Mouse (Mus musculus) MEL (cell line): Measurements from ENCODE around the gene Adcy7. TPM values are rescaled to one million over a fixed set of nuclear protein-coding genes. Genes with fewer than 3 reads are reported as not detected.

Experiments
- DNase-seq: peaks from one replicate; pipeline ENCODE4 v3.0.0; 2011; ENCODE audit warnings: low read depth, low spot score
- H3K27ac ChIP-seq: 2 replicates; pipeline ENCODE4 v1.5.1; 2012; ENCODE audit warnings: low read depth, mild to moderate bottlenecking, control low read depth, low read length, moderate library complexity; ENCODE audit not compliant: control insufficient read depth
- H3K27me3 ChIP-seq, 2 experiments: fragments of 150-350 bp in 1 of 2; sonication (generic) in 1 of 2; 2 replicates each; pipeline ENCODE4 v1.6.1; 2012; ENCODE audit warnings: low read length in 2 of 2, mild to moderate bottlenecking in 2 of 2, improper control_type of control experiment in 1 of 2, moderate library complexity in 1 of 2; ENCODE audit not compliant: insufficient read depth in 2 of 2, control insufficient read depth in 1 of 2
- H3K36me3 ChIP-seq, 2 experiments: 2 replicates each; pipeline ENCODE4 v1.6.1; 2012 to 2014; ENCODE audit warnings: low read length in 2 of 2, improper control_type of control experiment in 1 of 2, inconsistent platforms in 1 of 2, mild to moderate bottlenecking in 1 of 2; ENCODE audit not compliant: insufficient read depth in 2 of 2, control insufficient read depth in 1 of 2
- H3K4me1 ChIP-seq, 2 experiments: fragments of 150-350 bp in 1 of 2; sonication (generic) in 1 of 2; 2 replicates each; pipeline ENCODE4 v1.6.1; 2012; ENCODE audit warnings: low read length in 2 of 2, improper control_type of control experiment in 1 of 2, mild to moderate bottlenecking in 1 of 2; ENCODE audit not compliant: insufficient read depth in 2 of 2, control insufficient read depth in 1 of 2
- H3K4me3 ChIP-seq, 2 experiments: fragments of 150-350 bp in 1 of 2; sonication (generic) in 1 of 2; 2 replicates each; pipeline ENCODE4 v1.5.1; 2012; ENCODE audit warnings: low read depth in 2 of 2, low read length in 2 of 2, mild to moderate bottlenecking in 2 of 2, moderate library complexity in 2 of 2, control low read depth in 1 of 2, improper control_type of control experiment in 1 of 2; ENCODE audit not compliant: control insufficient read depth in 1 of 2, insufficient read depth in 1 of 2
- H3K79me2 ChIP-seq: 2 replicates; pipeline ENCODE4 v1.6.1; 2012; ENCODE audit warnings: mild to moderate bottlenecking, low read length, moderate library complexity; ENCODE audit not compliant: control insufficient read depth, poor library complexity, insufficient read depth
- H3K9ac ChIP-seq: 2 replicates; pipeline ENCODE4 v1.6.1; 2012; ENCODE audit warnings: low read depth, mild to moderate bottlenecking, control low read depth, low read length, moderate library complexity; ENCODE audit not compliant: control insufficient read depth, poor library complexity, severe bottlenecking
- H3K9me3 ChIP-seq: fragments of 150-350 bp; sonication (generic); replicated peaks from 2 replicates; pipeline ENCODE4 v1.6.1; 2012; ENCODE audit warnings: mild to moderate bottlenecking, low read length, improper control_type of control experiment, moderate library complexity; ENCODE audit not compliant: insufficient read depth
- BHLHE40 ChIP-seq: IDR thresholded peaks from 2 replicates; pipeline ENCODE4 v1.6.1; 2012; ENCODE audit warnings: low read depth, mild to moderate bottlenecking, inconsistent platforms, low read length, improper control_type of control experiment, borderline replicate concordance
- CHD1 ChIP-seq: IDR thresholded peaks from 2 replicates; pipeline ENCODE4 v1.6.1; 2012; ENCODE audit warnings: low read depth, mild to moderate bottlenecking, inconsistent platforms, low read length, improper control_type of control experiment
- CHD2 ChIP-seq: IDR thresholded peaks from 2 replicates; pipeline ENCODE4 v1.6.1; 2011; ENCODE audit warnings: low read length, improper control_type of control experiment
- ELF1 ChIP-seq: IDR thresholded peaks from 2 replicates; pipeline ENCODE4 v1.6.1; 2014; ENCODE audit warnings: low read depth, mild to moderate bottlenecking, inconsistent platforms, low read length, improper control_type of control experiment, moderate library complexity
- GATA1 ChIP-seq: IDR thresholded peaks from 2 replicates; pipeline ENCODE4 v1.6.1; 2011; ENCODE audit warnings: low read depth, low read length, improper control_type of control experiment
- MAZ ChIP-seq: IDR thresholded peaks from 2 replicates; pipeline ENCODE4 v1.6.1; 2012; ENCODE audit warnings: low read depth, mild to moderate bottlenecking, inconsistent platforms, low read length, improper control_type of control experiment
- MYB ChIP-seq: IDR thresholded peaks from 2 replicates; pipeline ENCODE4 v1.6.1; 2011; ENCODE audit warnings: mild to moderate bottlenecking, low read depth, low read length, improper control_type of control experiment
- MYC ChIP-seq: IDR thresholded peaks from 2 replicates; pipeline ENCODE4 v1.6.1; 2011; ENCODE audit warnings: low read depth, mild to moderate bottlenecking, low read length, improper control_type of control experiment, moderate library complexity
- NRF1 ChIP-seq: IDR thresholded peaks from 2 replicates; pipeline ENCODE4 v1.6.1; 2014; ENCODE audit warnings: low read depth, mild to moderate bottlenecking, inconsistent platforms, low read length, improper control_type of control experiment, moderate library complexity; ENCODE audit not compliant: poor library complexity, insufficient read depth, severe bottlenecking
- POLR2A ChIP-seq, 2 experiments: IDR thresholded peaks; 2 replicates each; pipeline ENCODE4 v1.6.1; 2011 to 2012; ENCODE audit warnings: low read length in 2 of 2, mild to moderate bottlenecking in 2 of 2, control low read depth in 1 of 2, improper control_type of control experiment in 1 of 2, low read depth in 1 of 2, moderate library complexity in 1 of 2; ENCODE audit not compliant: control insufficient read depth in 1 of 2, insufficient read depth in 1 of 2, poor library complexity in 1 of 2
- POLR2AphosphoS2 ChIP-seq: IDR thresholded peaks from 2 replicates; pipeline ENCODE4 v1.6.1; 2011; ENCODE audit warnings: low read length, improper control_type of control experiment
- RAD21 ChIP-seq: IDR thresholded peaks from 2 replicates; pipeline ENCODE4 v1.6.1; 2011; ENCODE audit warnings: mild to moderate bottlenecking, low read depth, low read length, improper control_type of control experiment
- RCOR1 ChIP-seq: IDR thresholded peaks from 2 replicates; pipeline ENCODE4 v1.6.1; 2012; ENCODE audit warnings: low read depth, mild to moderate bottlenecking, inconsistent platforms, low read length, improper control_type of control experiment
- SIN3A ChIP-seq: IDR thresholded peaks from 2 replicates; pipeline ENCODE4 v1.6.1; 2012; ENCODE audit warnings: low read length, improper control_type of control experiment, inconsistent platforms
- SMC3 ChIP-seq: IDR thresholded peaks from 2 replicates; pipeline ENCODE4 v1.6.1; 2011; ENCODE audit warnings: low read depth, low read length, improper control_type of control experiment
- TBP ChIP-seq: IDR thresholded peaks from 2 replicates; pipeline ENCODE4 v1.8.0; 2011; ENCODE audit warnings: low read depth, low read length, improper control_type of control experiment
- USF1 ChIP-seq: IDR thresholded peaks from 2 replicates; pipeline ENCODE4 v1.6.1; 2014; ENCODE audit warnings: low read depth, mild to moderate bottlenecking, inconsistent platforms, low read length, improper control_type of control experiment, moderate library complexity
- USF2 ChIP-seq, 2 experiments: IDR thresholded peaks; 2 replicates each; pipeline ENCODE4 v1.6.1; 2011 to 2012; ENCODE audit warnings: improper control_type of control experiment in 2 of 2, low read length in 2 of 2, borderline replicate concordance in 1 of 2, inconsistent platforms in 1 of 2, low read depth in 1 of 2, mild to moderate bottlenecking in 1 of 2; ENCODE audit not compliant: insufficient read depth in 1 of 2
- ZC3H11A ChIP-seq: IDR thresholded peaks from 2 replicates; pipeline ENCODE4 v1.6.1; 2012; ENCODE audit warnings: low read depth, mild to moderate bottlenecking, inconsistent platforms, low read length, improper control_type of control experiment
- ZKSCAN1 ChIP-seq: IDR thresholded peaks from 2 replicates; pipeline ENCODE4 v1.6.1; 2012; ENCODE audit warnings: low read depth, mild to moderate bottlenecking, inconsistent platforms, low read length, improper control_type of control experiment, moderate library complexity
- ZNF384 ChIP-seq: IDR thresholded peaks from 2 replicates; pipeline ENCODE4 v1.6.1; 2012; ENCODE audit warnings: low read depth, mild to moderate bottlenecking, inconsistent platforms, low read length, improper control_type of control experiment
- polyA plus RNA-seq, 2 experiments: library from polyadenylated mRNA; stranded (reverse) in 1 of 2; unstranded in 1 of 2; fragments of >175 nt in 1 of 2; fragments of >200 nt in 1 of 2; gene quantifications; 2 replicates each; pipeline versions ENCODE4 v1.2.1 to v1.2.4; 2012; ENCODE audit warnings: low replicate concordance in 2 of 2, low read depth in 1 of 2; ENCODE audit not compliant: insufficient read length in 2 of 2, insufficient read depth in 1 of 2, missing spikeins in 1 of 2
- total RNA-seq: library from RNA; depleted of rRNA; stranded (reverse); fragments of 300-350 nt; gene quantifications from 2 replicates; pipeline ENCODE4 v1.2.3, GENCODE M21; 2012

Gene Adcy7
- total and polyA plus RNA-seq, 3 experiments: 62.9 to 83.7 TPM; not detected in 1

GRCm38 (mm10) chr8:88260466-88260980 lies 11.7 kb upstream of the Adcy7 start:
- H3K79me2 ChIP-seq: no peaks in the 10 kb centered on the region
- no peak overlapping the region for H3K9ac ChIP-seq
- DNase-seq: no peak
- peaks cover 0 to 3% of the 10 kb centered on the region in 2 experiments; a peak in 2 of 4 replicates for H3K36me3 ChIP-seq
- TF ChIP-seq TBP: no peak
- no peak for TF ChIP-seq ELF1
- no peak for TF ChIP-seq MYB
- TF ChIP-seq RCOR1: no peak
- no peak overlapping the region for H3K27ac ChIP-seq
- no peaks in the 10 kb centered on the region for H3K9me3 ChIP-seq
- no peaks in the 10 kb centered on the region for H3K27me3 ChIP-seq
- no peak overlapping the region for H3K4me3 ChIP-seq
- H3K4me1 ChIP-seq: no peaks in the 10 kb centered on the region

- no peaks in the 10 kb centered on the region for H3K9me3 ChIP-seq
- no peaks in the 10 kb centered on the region for H3K4me1 ChIP-seq
- TF ChIP-seq MYC (no peak), ZNF384 (peak; percentile 39; the same call in 1 of the 2 replicates), MAZ (no peak), CHD2 (no peak), ZKSCAN1 (no peak)
- TF ChIP-seq, all 39 proteins: peak for 1
- Histone ChIP-seq H3K36me3 (no peaks in the 10 kb centered on the region; a peak in 1 of 4 replicates), H3K27me3 (no peaks in the 10 kb centered on the region), H3K4me3 (no peak overlapping the region), H3K27ac (no peak overlapping the region), H3K9ac (no peak overlapping the region), H3K79me2 (no peaks in the 10 kb centered on the region)
- no peak for DNase-seq
These were observed 9.2 kb upstream of the Adcy7 start for GRCm38 (mm10) chr8:88262831-88263635.

- H3K4me3 ChIP-seq: no peak overlapping the region
- H3K27me3 ChIP-seq: no peaks in the 10 kb centered on the region
- no peaks in the 10 kb centered on the region for H3K36me3 ChIP-seq
- no peak overlapping the region for H3K27ac ChIP-seq
- no peaks in the 10 kb centered on the region; a peak in 1 of 4 replicates for H3K4me1 ChIP-seq
- H3K79me2 ChIP-seq: no peaks in the 10 kb centered on the region
- H3K9me3 ChIP-seq: no peaks in the 10 kb centered on the region
- TF ChIP-seq BHLHE40: no peak
- no peak for TF ChIP-seq TBP
- TF ChIP-seq NRF1: no peak
- TF ChIP-seq MAZ: no peak
- no peak for TF ChIP-seq POLR2A (IDR thresholded peaks at IDR 0.05; ENCODE audit: control insufficient read depth in 1 of 2, insufficient read depth in 1 of 2, low read depth in 1 of 2, low read length in 2 of 2, poor library complexity in 1 of 2)
- TF ChIP-seq RAD21: no peak
- TF ChIP-seq ELF1: no peak
- no peak for TF ChIP-seq USF2 (IDR thresholded peaks at IDR 0.05; ENCODE audit: borderline replicate concordance in 1 of 2, insufficient read depth in 1 of 2, low read depth in 1 of 2, low read length in 2 of 2)
- no peak for TF ChIP-seq CHD1
- TF ChIP-seq SIN3A: no peak
- no peak for TF ChIP-seq SMC3
- no peak for TF ChIP-seq MYB
- no peak for TF ChIP-seq CHD2
- no peak for TF ChIP-seq POLR2AphosphoS2
- no peak for TF ChIP-seq USF1
- no peak for TF ChIP-seq ZC3H11A
- no peak for TF ChIP-seq GATA1
- no peak overlapping the region for H3K9ac ChIP-seq
- peak; percentile 33 for DNase-seq
These were observed 6.7 kb upstream of the Adcy7 start for GRCm38 (mm10) chr8:88265511-88265910.
